Mouse (Mus musculus): ENCODE data around the gene Fstl3.

DNA sequence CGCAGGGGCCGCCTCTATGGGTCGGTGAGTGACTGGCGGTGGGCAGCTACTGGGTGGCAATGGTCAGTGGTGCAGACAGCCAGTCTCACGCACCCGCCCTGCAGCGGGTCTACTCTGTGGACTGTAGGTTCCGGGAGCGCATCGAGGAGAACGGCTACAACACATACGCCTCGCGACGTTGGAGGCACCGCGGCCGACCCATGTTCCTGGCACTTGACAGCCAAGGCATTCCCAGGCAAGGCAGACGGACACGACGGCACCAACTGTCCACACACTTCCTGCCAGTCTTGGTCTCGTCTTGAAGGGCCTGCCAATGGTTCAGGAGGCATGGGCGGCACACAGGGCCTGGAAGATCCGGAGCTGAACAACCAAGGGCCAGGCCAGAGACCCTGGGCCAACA is 20.4 kb upstream of the Fstl3 start:
- TF ChIP-seq CTCF (IDR thresholded peaks at IDR 0.05; ENCODE audit: low read depth) (no peak), EP300 (optimal IDR thresholded peaks at IDR 0.05) (no peak)

Measured in stomach, postnatal 0 days (tissue).